Mouse (Mus musculus): ENCODE results near the gene Cenpp.

DNA sequence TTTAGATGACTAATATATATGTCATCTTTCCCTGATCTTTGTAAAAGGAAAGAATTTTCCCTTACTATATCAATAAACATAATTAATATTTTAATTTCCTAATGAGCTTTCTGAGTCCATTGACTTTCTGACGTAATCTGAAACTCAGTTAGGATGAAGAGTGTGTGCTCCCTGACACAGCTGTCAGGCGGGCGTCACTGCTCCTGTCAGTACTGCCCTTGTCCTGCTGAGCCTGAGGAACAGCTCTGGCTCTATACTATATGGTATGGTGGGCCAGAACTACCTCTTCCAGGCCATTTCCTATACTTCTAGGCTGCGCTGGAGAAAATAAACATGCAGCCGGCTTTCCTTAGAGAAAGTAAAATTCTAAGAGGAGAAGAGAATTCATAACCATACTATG is 98.1 kb downstream of the Cenpp start:
- no peak for TF ChIP-seq POLR2A (IDR thresholded peaks at IDR 0.05; ENCODE audit: insufficient read depth, low read depth, low read length)
- no peak for TF ChIP-seq CTCF (IDR thresholded peaks at IDR 0.05)
- no peak for TF ChIP-seq EP300 (IDR thresholded peaks at IDR 0.05; ENCODE audit: insufficient read depth, low read depth, low read length)

Measured in heart, adult 2 months (tissue).